In the genomic region with DNA sequence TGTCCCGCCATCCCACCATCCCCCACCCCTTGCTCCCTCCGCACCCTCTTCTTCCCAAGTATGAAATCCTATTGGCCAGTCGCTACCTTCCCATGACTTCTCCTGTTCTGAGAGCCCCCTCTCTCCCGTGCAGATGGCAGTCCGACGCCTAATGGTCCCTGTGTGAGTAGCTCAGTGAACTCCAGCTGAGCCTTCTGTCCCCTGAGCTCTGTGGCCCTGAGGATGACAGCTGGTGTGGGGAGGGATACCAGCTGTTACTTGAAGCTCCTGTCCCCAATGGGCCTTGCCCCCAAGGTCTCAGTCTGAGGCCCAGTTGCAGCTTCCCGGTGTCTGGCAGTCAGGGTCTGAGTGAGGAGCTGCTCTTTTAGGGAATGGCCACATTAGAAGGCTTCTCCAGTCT, we compare ENCODE assay signal across 26 mouse cellular contexts. TPM values are rescaled to one million over a fixed set of nuclear protein-coding genes. Genes with fewer than 3 reads are reported as not detected.
DNase-seq lines count a peak whose midpoint lies in the region; ATAC-seq lines count a peak whose summit lies in the region.
"Had no signal": no experiment of that assay in that cellular context is flagged by ENCODE, and none has a peak within 500 bp of the region (broad histone marks: within the 10 kb centered on the region; RNA-seq: fewer than 3 reads in every experiment).

No protein-coding gene starts in this region.

- no peak for DNase-seq in midbrain, embryonic 11.5 days (ENCODE audit: low spot score, missing footprints)
- peak; percentile 18 for DNase-seq in midbrain, embryonic 14.5 days
- no peak for DNase-seq in heart, postnatal 4 days
- DNase-seq in left cerebral cortex, postnatal 4 days: no peak
- DNase-seq: adrenal gland, adult 2 months; cerebellum, adult 18-20 months; cerebellum, postnatal 25 days; gastrocnemius, postnatal 25 days; heart, adult 18-20 months; heart, postnatal 10 days; kidney, adult 11 months; layer of hippocampus, adult 9-11 months; thymus, postnatal 14 days had no signal

- no peak overlapping the region for H3K4me3 ChIP-seq in hindbrain, embryonic 12.5 days
- no peak overlapping the region for H3K4me3 ChIP-seq in hindbrain, embryonic 16.5 days (ENCODE audit: low read length)
- no peak overlapping the region for H3K4me3 ChIP-seq in midbrain, embryonic 11.5 days (ENCODE audit: low read depth, low read length)
- H3K4me3 ChIP-seq in midbrain, embryonic 16.5 days (ENCODE audit: low read depth, low read length): no peak overlapping the region
- H3K4me3 ChIP-seq in embryonic facial prominence, embryonic 15.5 days (replicated peaks): no peak overlapping the region
- no peak overlapping the region for H3K4me3 ChIP-seq in midbrain, embryonic 14.5 days (replicated peaks; ENCODE audit: low read depth, low read length)
- H3K4me3 ChIP-seq: erythroblast, embryonic 14.5 days; forebrain, embryonic 12.5 days; heart, embryonic 12.5 days; limb, embryonic 15.5 days had no signal

- H3K36me3 ChIP-seq in hindbrain, embryonic 12.5 days: no peaks in the 10 kb centered on the region
- H3K36me3 ChIP-seq in hindbrain, embryonic 16.5 days (ENCODE audit: control insufficient read depth, insufficient read depth, low read length): no peaks in the 10 kb centered on the region
- no peaks in the 10 kb centered on the region for H3K36me3 ChIP-seq in midbrain, embryonic 11.5 days (ENCODE audit: control insufficient read depth, insufficient read depth, low read length)
- H3K36me3 ChIP-seq in midbrain, embryonic 16.5 days (ENCODE audit: control insufficient read depth, insufficient read depth, low read length): no peaks in the 10 kb centered on the region
- no peaks in the 10 kb centered on the region for H3K36me3 ChIP-seq in embryonic facial prominence, embryonic 15.5 days
- H3K36me3 ChIP-seq in midbrain, embryonic 14.5 days (ENCODE audit: control insufficient read depth, insufficient read depth, low read length): no peaks in the 10 kb centered on the region
- H3K36me3 ChIP-seq: forebrain, embryonic 12.5 days; heart, embryonic 12.5 days; limb, embryonic 15.5 days had no signal

- H3K27me3 ChIP-seq in hindbrain, embryonic 12.5 days: peaks cover 7% of the 10 kb centered on the region; the same call in 1 of the 2 replicates
- H3K27me3 ChIP-seq in hindbrain, embryonic 16.5 days (replicated peaks; ENCODE audit: control insufficient read depth, insufficient read depth, low read length): no peaks in the 10 kb centered on the region
- H3K27me3 ChIP-seq in midbrain, embryonic 11.5 days (ENCODE audit: control insufficient read depth, insufficient read depth, low read length): no peaks in the 10 kb centered on the region
- no peaks in the 10 kb centered on the region for H3K27me3 ChIP-seq in midbrain, embryonic 16.5 days (ENCODE audit: control insufficient read depth, insufficient read depth, low read depth, low read length)
- H3K27me3 ChIP-seq in embryonic facial prominence, embryonic 15.5 days: no peaks in the 10 kb centered on the region
- no peaks in the 10 kb centered on the region for H3K27me3 ChIP-seq in midbrain, embryonic 14.5 days (ENCODE audit: control insufficient read depth, insufficient read depth, low read length)
- H3K27me3 ChIP-seq: forebrain, embryonic 12.5 days; limb, embryonic 15.5 days had no signal

- H3K4me1 ChIP-seq in hindbrain, embryonic 12.5 days: peaks cover 4% of the 10 kb centered on the region; the same call in 1 of the 2 replicates
- no peaks in the 10 kb centered on the region for H3K4me1 ChIP-seq in hindbrain, embryonic 16.5 days (ENCODE audit: control insufficient read depth, insufficient read depth, low read depth, low read length)
- H3K4me1 ChIP-seq in midbrain, embryonic 11.5 days (ENCODE audit: control insufficient read depth, insufficient read depth, low read length): no peaks in the 10 kb centered on the region
- no peaks in the 10 kb centered on the region for H3K4me1 ChIP-seq in midbrain, embryonic 16.5 days (ENCODE audit: control insufficient read depth, insufficient read depth, low read length)
- H3K4me1 ChIP-seq in embryonic facial prominence, embryonic 15.5 days: 0 out of 2 replicates have a peak, but pooled peaks cover 4% of the 10 kb centered on the region
- H3K4me1 ChIP-seq in midbrain, embryonic 14.5 days (ENCODE audit: control insufficient read depth, insufficient read depth, low read length): no peaks in the 10 kb centered on the region
- H3K4me1 ChIP-seq: forebrain, embryonic 12.5 days; limb, embryonic 15.5 days had no signal

- H3K9ac ChIP-seq in hindbrain, embryonic 12.5 days: no peak overlapping the region
- no peak overlapping the region for H3K9ac ChIP-seq in hindbrain, embryonic 16.5 days (ENCODE audit: low read depth, low read length)
- H3K9ac ChIP-seq in midbrain, embryonic 11.5 days (ENCODE audit: low read length): no peak overlapping the region
- H3K9ac ChIP-seq in midbrain, embryonic 16.5 days (ENCODE audit: low read depth, low read length): no peak overlapping the region
- no peak overlapping the region for H3K9ac ChIP-seq in embryonic facial prominence, embryonic 15.5 days
- H3K9ac ChIP-seq in midbrain, embryonic 14.5 days (replicated peaks; ENCODE audit: low read length): no peak overlapping the region
- H3K9ac ChIP-seq: forebrain, embryonic 12.5 days; heart, embryonic 12.5 days; limb, embryonic 15.5 days; liver, embryonic 14.5 days had no signal

- 45% methylated on average over 7 of the region's 7 CpGs for WGBS in hindbrain, embryonic 12.5 days
- WGBS in hindbrain, embryonic 16.5 days: 47% methylated on average over 7 of the region's 7 CpGs
- WGBS in midbrain, embryonic 11.5 days: 64% methylated on average over 7 of the region's 7 CpGs
- WGBS in midbrain, embryonic 16.5 days: 54% methylated on average over 7 of the region's 7 CpGs
- 73% methylated on average over 7 of the region's 7 CpGs for WGBS in embryonic facial prominence, embryonic 15.5 days
- 58% methylated on average over 7 of the region's 7 CpGs for WGBS in midbrain, embryonic 14.5 days

- H3K27ac ChIP-seq in hindbrain, embryonic 12.5 days: no peak overlapping the region
- no peak overlapping the region for H3K27ac ChIP-seq in hindbrain, embryonic 16.5 days (ENCODE audit: low read depth, low read length)
- H3K27ac ChIP-seq in midbrain, embryonic 11.5 days (ENCODE audit: low read depth, low read length): no peak overlapping the region
- H3K27ac ChIP-seq in midbrain, embryonic 16.5 days (ENCODE audit: low read length): no peak overlapping the region
- no peak overlapping the region for H3K27ac ChIP-seq in embryonic facial prominence, embryonic 15.5 days (replicated peaks)
- no peak overlapping the region for H3K27ac ChIP-seq in midbrain, embryonic 14.5 days (replicated peaks; ENCODE audit: low read depth, low read length)
- H3K27ac ChIP-seq: forebrain, embryonic 12.5 days; kidney, postnatal 0 days; limb, embryonic 15.5 days; liver, embryonic 14.5 days had no signal

- intact Hi-C loops in left cerebral cortex, postnatal 4 days (cut with DNase I): no loop called here

- no peak overlapping the region for H3K4me2 ChIP-seq in hindbrain, embryonic 12.5 days (replicated peaks)
- no peak overlapping the region for H3K4me2 ChIP-seq in hindbrain, embryonic 16.5 days (ENCODE audit: low read length)
- no peak overlapping the region for H3K4me2 ChIP-seq in midbrain, embryonic 11.5 days
- no peak overlapping the region for H3K4me2 ChIP-seq in midbrain, embryonic 16.5 days (ENCODE audit: low read length)
- no peak overlapping the region for H3K4me2 ChIP-seq in embryonic facial prominence, embryonic 15.5 days (replicated peaks)
- no peak overlapping the region for H3K4me2 ChIP-seq in midbrain, embryonic 14.5 days (ENCODE audit: low read length)
- H3K4me2 ChIP-seq: forebrain, embryonic 12.5 days; heart, embryonic 12.5 days; limb, embryonic 15.5 days had no signal

- no peaks in the 10 kb centered on the region for H3K9me3 ChIP-seq in hindbrain, embryonic 12.5 days (replicated peaks)
- no peaks in the 10 kb centered on the region for H3K9me3 ChIP-seq in hindbrain, embryonic 16.5 days (ENCODE audit: control insufficient read depth, low read length)
- H3K9me3 ChIP-seq in midbrain, embryonic 11.5 days (ENCODE audit: control insufficient read depth, low read length): no peaks in the 10 kb centered on the region
- H3K9me3 ChIP-seq in midbrain, embryonic 16.5 days (replicated peaks; ENCODE audit: control insufficient read depth, low read length, poor library complexity, severe bottlenecking): no peaks in the 10 kb centered on the region
- H3K9me3 ChIP-seq in embryonic facial prominence, embryonic 15.5 days (replicated peaks): no peaks in the 10 kb centered on the region
- no peaks in the 10 kb centered on the region for H3K9me3 ChIP-seq in midbrain, embryonic 14.5 days (ENCODE audit: control insufficient read depth, low read length)
- H3K9me3 ChIP-seq: forebrain, embryonic 12.5 days; heart, embryonic 12.5 days; limb, embryonic 15.5 days had no signal

- ATAC-seq in hindbrain, embryonic 12.5 days (ENCODE audit: low FRiP score): peak; percentile 72
- no peak for ATAC-seq in hindbrain, embryonic 16.5 days
- peak; percentile 61 for ATAC-seq in midbrain, embryonic 11.5 days (ENCODE audit: low FRiP score)
- no peak for ATAC-seq in midbrain, embryonic 16.5 days
- ATAC-seq in embryonic facial prominence, embryonic 15.5 days (ENCODE audit: insufficient number of reproducible peaks, low FRiP score, low TSS enrichment, low read depth): peak; percentile 49; the same call in 1 of the 2 replicates
- peak; percentile 59; the same call in 1 of the 2 replicates for ATAC-seq in midbrain, embryonic 14.5 days (ENCODE audit: low FRiP score, low TSS enrichment)

RNA-seq across cellular contexts. Expression of gene Slco4a1, which starts 10.5 kb away (rescaled TPM):
- 3.2 and 3.4 TPM in 2 replicates for polyA plus RNA-seq in hindbrain, embryonic 12.5 days (2016; fragmentation: Nextera tagmentation; extraction: Ambion mirVana)
- polyA plus RNA-seq in hindbrain, embryonic 16.5 days (2015; fragmentation: Nextera tagmentation; extraction: Ambion mirVana): 2.7 and 3.0 TPM in 2 replicates
- polyA plus RNA-seq in midbrain, embryonic 11.5 days (2014; fragmentation: Nextera tagmentation; extraction: Ambion mirVana): 4.9 and 5.5 TPM in 2 replicates
- 1.7 and 2.4 TPM in 2 replicates for polyA plus RNA-seq in midbrain, embryonic 16.5 days (2015; fragmentation: Nextera tagmentation; extraction: Ambion mirVana)
- 3.1 and 3.4 TPM in 2 replicates for polyA plus RNA-seq in embryonic facial prominence, embryonic 15.5 days (2015; fragmentation: Nextera tagmentation; extraction: Ambion mirVana)
- 1.0 and 1.1 TPM in 2 replicates for polyA plus RNA-seq in midbrain, embryonic 14.5 days (2014; fragmentation: Nextera tagmentation; extraction: Ambion mirVana)
- under 1 TPM; 0.19 to 0.20 TPM for total RNA-seq in heart, postnatal 4 days (2021)
- 1 to 10 TPM; 2.4 to 2.5 TPM for total RNA-seq in left cerebral cortex, postnatal 4 days (2021)
- total RNA-seq: gastrocnemius, postnatal 25 days; MEL had no signal

RNA-seq across cellular contexts. Expression of gene Ntsr1, which starts 33.3 kb away (rescaled TPM):
- polyA plus RNA-seq in hindbrain, embryonic 12.5 days (2016; fragmentation: Nextera tagmentation; extraction: Ambion mirVana): 0.40 and 0.43 TPM in 2 replicates
- polyA plus RNA-seq in hindbrain, embryonic 16.5 days (2015; fragmentation: Nextera tagmentation; extraction: Ambion mirVana): 3.6 and 4.1 TPM in 2 replicates
- polyA plus RNA-seq in midbrain, embryonic 11.5 days (2014; fragmentation: Nextera tagmentation; extraction: Ambion mirVana): 0.04 and 0.14 TPM in 2 replicates
- polyA plus RNA-seq in midbrain, embryonic 16.5 days (2015; fragmentation: Nextera tagmentation; extraction: Ambion mirVana): 2.7 and 3.3 TPM in 2 replicates
- 0.32 and 0.45 TPM in 2 replicates for polyA plus RNA-seq in embryonic facial prominence, embryonic 15.5 days (2015; fragmentation: Nextera tagmentation; extraction: Ambion mirVana)
- polyA plus RNA-seq in midbrain, embryonic 14.5 days (2014; fragmentation: Nextera tagmentation; extraction: Ambion mirVana): 0.89 and 1.3 TPM in 2 replicates
- total RNA-seq in heart, postnatal 4 days (2021): under 1 TPM; 0.21 to 0.45 TPM
- total RNA-seq in left cerebral cortex, postnatal 4 days (2021): 10 to 100 TPM; 52.1 to 54.5 TPM
- total RNA-seq: adrenal gland, adult 2 months; gastrocnemius, postnatal 25 days; heart, adult 18-20 months; megakaryocyte, adult 5-6 weeks; MEL had no signal
- polyA plus RNA-seq: adrenal gland, adult 2 months; C2C12; erythroblast, embryonic 14.5 days had no signal

Comparison
In these comparisons a context has a peak if more than half of its experiments do, and no peak if none do; other contexts are left out.
1. ATAC-seq: peak in hindbrain, embryonic 12.5 days (single experiment), midbrain, embryonic 11.5 days (single experiment), embryonic facial prominence, embryonic 15.5 days (single experiment) and midbrain, embryonic 14.5 days (single experiment); none in hindbrain, embryonic 16.5 days (single experiment) and midbrain, embryonic 16.5 days (single experiment).